Mouse (Mus musculus) forebrain, embryonic 13.5 days (tissue): ENCODE measurements around the gene Isl1. TPM values are rescaled to one million over a fixed set of nuclear protein-coding genes. Genes with fewer than 3 reads are reported as not detected.

Experiments used
- ATAC-seq: fragments of 200-750 bp; cut with Nextera tagmentation; 2 replicates; pipeline ENCODE4 v1.8.0; 2017
- H3K27ac ChIP-seq: fragments of 300-500 bp; sonication (generic); 2 replicates; pipeline ENCODE4 v1.5.1; 2015; ENCODE audit warnings: inconsistent platforms, mild to moderate bottlenecking, moderate library complexity
- H3K27me3 ChIP-seq: fragments of 300-500 bp; sonication (generic); 2 replicates; pipeline ENCODE4 v1.6.1; 2015; ENCODE audit warnings: mild to moderate bottlenecking, inconsistent platforms
- H3K36me3 ChIP-seq: fragments of 300-500 bp; sonication (generic); 2 replicates; pipeline ENCODE4 v1.6.1; 2015; ENCODE audit warnings: mild to moderate bottlenecking, inconsistent platforms; ENCODE audit not compliant: poor library complexity, severe bottlenecking
- H3K4me1 ChIP-seq: fragments of 300-500 bp; sonication (generic); 2 replicates; pipeline ENCODE4 v1.6.1; 2015; ENCODE audit warnings: inconsistent platforms
- H3K4me2 ChIP-seq: fragments of 300-500 bp; sonication (generic); 2 replicates; pipeline ENCODE4 v1.6.1; 2015; ENCODE audit warnings: inconsistent platforms, mild to moderate bottlenecking, moderate library complexity
- H3K4me3 ChIP-seq: fragments of 300-500 bp; sonication (generic); 2 replicates; pipeline ENCODE4 v1.5.1; 2015; ENCODE audit warnings: mild to moderate bottlenecking, inconsistent platforms
- H3K9ac ChIP-seq: fragments of 300-500 bp; sonication (generic); 2 replicates; pipeline ENCODE4 v1.6.1; 2015; ENCODE audit warnings: mild to moderate bottlenecking, inconsistent platforms
- H3K9me3 ChIP-seq: fragments of 300-500 bp; sonication (generic); replicated peaks from 2 replicates; pipeline ENCODE4 v1.6.1; 2016; ENCODE audit warnings: inconsistent platforms
- WGBS: fragments of 180-500 bp; shearing (Covaris S2); methylation state at CpG from one replicate; pipeline ENCODE4 v1.1.7; 2015; 5-methylcytosine and 5-hydroxymethylcytosine counted together
- polyA plus RNA-seq: library from polyadenylated mRNA; unstranded; fragments of >200 nt; fragmentation: Nextera tagmentation; extraction: Ambion mirVana; gene quantifications from 2 replicates; pipeline ENCODE4 v1.2.1, GENCODE M21; 2015

Isl1 gene
- polyA plus RNA-seq: 79.0 and 93.1 TPM in 2 replicates

- H3K27me3 ChIP-seq: peaks cover 90% of the 10 kb centered on the region
- H3K4me3 ChIP-seq: peak within 1 kb of the TSS; percentile 59
- peaks cover 23% of the 10 kb centered on the region for H3K4me1 ChIP-seq
- H3K9me3 ChIP-seq: no peaks in the 10 kb centered on the region
- H3K36me3 ChIP-seq: no peaks in the 10 kb centered on the region
- H3K9ac ChIP-seq: peak within 1 kb of the TSS; percentile 70
- ATAC-seq: peak; percentile 94
- H3K4me2 ChIP-seq: peak within 1 kb of the TSS; percentile 90
- WGBS: under 1% methylated on average over 82 of the region's 82 CpGs
- peak within 1 kb of the TSS; percentile 80 for H3K27ac ChIP-seq
Observed at GRCm38 (mm10) chr13:116309584-116310462, at the start of gene Isl1. Gene Isl1 (minus strand): TSS chr13:116309689.

DNA sequence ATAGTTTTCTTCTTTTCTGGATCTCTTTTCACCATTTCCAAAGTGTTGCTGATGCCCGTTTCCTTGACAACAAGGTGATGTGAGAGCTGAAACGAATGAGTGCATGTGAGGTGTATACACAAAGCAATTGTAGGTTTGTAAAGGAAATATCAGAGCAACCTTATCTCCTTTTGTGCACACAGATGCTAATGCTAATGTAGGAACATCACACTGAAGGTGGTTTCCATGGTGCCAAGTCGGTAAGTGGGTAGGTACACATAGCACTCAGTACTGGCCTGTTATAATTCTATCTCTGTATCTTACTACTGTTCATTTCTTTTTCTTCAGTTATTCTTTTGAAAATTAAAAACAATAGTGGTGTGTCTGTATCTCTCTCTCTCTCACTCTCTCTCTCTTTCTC lies 26.3 kb upstream of the Isl1 start:
- 67% methylated on average over 3 of the region's 3 CpGs for WGBS
- Histone ChIP-seq H3K4me3 (no peak overlapping the region), H3K27ac (no peak overlapping the region), H3K36me3 (no peaks in the 10 kb centered on the region), H3K4me2 (no peak overlapping the region), H3K4me1 (no peaks in the 10 kb centered on the region), H3K27me3 (no peaks in the 10 kb centered on the region), H3K9me3 (no peaks in the 10 kb centered on the region), H3K9ac (no peak overlapping the region)
- no peak for ATAC-seq

- peak overlapping the region; percentile 27 for H3K4me3 ChIP-seq
- H3K27ac ChIP-seq: no peak overlapping the region
- H3K36me3 ChIP-seq: no peaks in the 10 kb centered on the region
- peaks cover 78% of the 10 kb centered on the region for H3K27me3 ChIP-seq
- 0 out of 2 replicates have a peak overlapping the region, but pooled peaks have one; percentile 21 for H3K9ac ChIP-seq
- WGBS: 1% methylated on average over 28 of the region's 28 CpGs
- no peaks in the 10 kb centered on the region for H3K9me3 ChIP-seq
- ATAC-seq: no peak
- peaks cover 17% of the 10 kb centered on the region for H3K4me1 ChIP-seq
- peak overlapping the region; percentile 43 for H3K4me2 ChIP-seq
Observed at GRCm38 (mm10) chr13:116313636-116314530, 4.4 kb upstream of the Isl1 start.

GRCm38 (mm10) chr13:116311871-116312720 lies 2.6 kb upstream of the Isl1 start:
- Histone ChIP-seq H3K9me3 (no peaks in the 10 kb centered on the region), H3K4me3 (peak overlapping the region; percentile 59), H3K27me3 (peaks cover 81% of the 10 kb centered on the region), H3K27ac (0 out of 2 replicates have a peak overlapping the region, but pooled peaks have one; percentile 31), H3K9ac (no peak overlapping the region), H3K36me3 (no peaks in the 10 kb centered on the region), H3K4me2 (peak overlapping the region; percentile 90), H3K4me1 (peaks cover 17% of the 10 kb centered on the region)
- WGBS: 2% methylated on average over 13 of the region's 13 CpGs
- no peak for ATAC-seq

- no peak for ATAC-seq
- no peaks in the 10 kb centered on the region for H3K9me3 ChIP-seq
- WGBS: 6% methylated on average over 4 of the region's 4 CpGs
- peak overlapping the region; percentile 59 for H3K4me3 ChIP-seq
- H3K36me3 ChIP-seq: no peaks in the 10 kb centered on the region
- peaks cover 91% of the 10 kb centered on the region for H3K27me3 ChIP-seq
- peak overlapping the region; percentile 37; the same call in 1 of the 2 replicates for H3K9ac ChIP-seq
- peak overlapping the region; percentile 90 for H3K4me2 ChIP-seq
- H3K4me1 ChIP-seq: peaks cover 17% of the 10 kb centered on the region
- H3K27ac ChIP-seq: peak overlapping the region; percentile 31
Observed at GRCm38 (mm10) chr13:116311011-116311410, 1.5 kb upstream of the Isl1 start.

DNA sequence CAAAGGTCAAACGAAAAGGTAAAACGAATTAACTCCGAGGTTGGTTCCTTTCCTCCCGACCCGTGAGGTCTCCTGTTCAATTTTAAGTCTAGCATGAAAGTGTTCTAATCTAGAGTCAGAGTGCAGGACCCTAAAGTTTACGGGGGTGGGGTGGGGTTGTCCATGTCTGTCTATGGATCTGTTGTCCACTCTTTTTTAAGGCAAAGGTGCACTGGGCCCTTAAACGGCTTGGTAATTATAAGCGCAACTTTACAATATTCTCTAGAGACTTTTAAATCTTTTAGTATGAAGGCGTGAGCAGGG lies 925 bp upstream of the Isl1 start:
- no peak for ATAC-seq
- no peaks in the 10 kb centered on the region for H3K36me3 ChIP-seq
- H3K4me1 ChIP-seq: peaks cover 17% of the 10 kb centered on the region
- peak overlapping the region; percentile 80; the same call in 1 of the 2 replicates for H3K27ac ChIP-seq
- peaks cover 90% of the 10 kb centered on the region for H3K27me3 ChIP-seq
- H3K9ac ChIP-seq: peak overlapping the region; percentile 70
- no peaks in the 10 kb centered on the region for H3K9me3 ChIP-seq
- peak overlapping the region; percentile 59 for H3K4me3 ChIP-seq
- WGBS: under 1% methylated on average over 9 of the region's 9 CpGs
- H3K4me2 ChIP-seq: peak overlapping the region; percentile 90

DNA sequence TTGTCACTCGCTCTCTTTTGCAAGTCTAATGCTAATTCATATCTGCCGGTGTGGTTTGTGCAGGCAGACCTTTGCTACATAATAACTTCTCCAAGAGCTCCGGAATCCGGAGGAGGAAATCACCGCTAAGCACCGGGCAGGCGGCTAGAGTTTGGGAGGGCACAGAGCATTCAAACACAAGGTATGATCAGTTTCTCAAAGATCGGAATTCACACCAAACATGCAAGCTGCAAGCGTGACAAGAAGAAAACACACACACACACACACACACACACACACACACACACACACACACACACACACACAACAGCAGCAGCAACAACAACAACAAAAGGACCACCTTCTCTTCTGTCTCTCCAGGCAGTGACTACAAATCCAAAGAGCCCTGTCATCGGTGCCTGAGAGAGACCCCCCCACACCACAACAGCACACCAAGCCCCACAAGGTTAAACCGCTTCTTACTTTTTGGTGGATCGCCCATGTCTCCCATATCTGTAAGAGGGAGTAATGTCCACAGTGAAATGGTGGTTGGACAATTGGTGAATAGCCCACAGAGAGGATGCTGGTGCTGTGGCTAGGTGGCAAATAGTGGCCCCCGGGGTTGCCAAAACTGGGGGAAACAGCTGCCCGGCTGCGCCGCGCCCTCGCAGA lies 431 bp downstream of the Isl1 start:
- Histone ChIP-seq H3K27ac (peak overlapping the region; percentile 63), H3K4me1 (peaks cover 26% of the 10 kb centered on the region), H3K9me3 (no peaks in the 10 kb centered on the region), H3K36me3 (no peaks in the 10 kb centered on the region), H3K27me3 (peaks cover 90% of the 10 kb centered on the region), H3K9ac (peak overlapping the region; percentile 70), H3K4me3 (peak overlapping the region; percentile 59), H3K4me2 (peak overlapping the region; percentile 90)
- WGBS: under 1% methylated on average over 18 of the region's 18 CpGs
- peak; percentile 28; the same call in 1 of the 2 replicates for ATAC-seq

GRCm38 (mm10) chr13:116308121-116308932 lies 1.2 kb downstream of the Isl1 start:
- H3K4me3 ChIP-seq: peak overlapping the region; percentile 59
- H3K4me1 ChIP-seq: peaks cover 23% of the 10 kb centered on the region
- H3K27me3 ChIP-seq: peaks cover 90% of the 10 kb centered on the region
- peak overlapping the region; percentile 63 for H3K27ac ChIP-seq
- no peaks in the 10 kb centered on the region for H3K36me3 ChIP-seq
- no peak for ATAC-seq
- no peaks in the 10 kb centered on the region for H3K9me3 ChIP-seq
- peak overlapping the region; percentile 90 for H3K4me2 ChIP-seq
- under 1% methylated on average over 20 of the region's 20 CpGs for WGBS
- peak overlapping the region; percentile 70 for H3K9ac ChIP-seq

DNA sequence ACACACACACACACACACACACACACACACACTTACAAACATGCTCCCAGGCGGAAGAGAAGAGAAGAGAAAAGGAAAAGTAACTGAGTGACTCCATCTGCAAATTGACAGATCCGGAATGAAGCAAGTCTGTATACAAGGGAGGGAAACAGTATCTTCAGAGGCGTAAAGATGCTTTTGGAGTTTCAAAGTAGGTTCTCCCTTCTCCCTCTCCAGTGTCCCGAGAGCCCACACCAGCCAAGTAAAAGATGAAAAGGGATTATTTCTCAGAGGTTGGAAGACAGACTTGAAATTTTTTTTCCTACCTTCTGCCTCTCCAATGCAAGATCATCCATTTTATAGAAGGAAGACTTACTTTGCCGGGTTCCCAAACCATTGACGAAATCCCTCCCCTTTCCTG lies 2.9 kb downstream of the Isl1 start:
- H3K27ac ChIP-seq: peak overlapping the region; percentile 11; the same call in 1 of the 2 replicates
- H3K36me3 ChIP-seq: no peaks in the 10 kb centered on the region
- H3K4me2 ChIP-seq: peak overlapping the region; percentile 50
- H3K9me3 ChIP-seq: no peaks in the 10 kb centered on the region
- H3K4me3 ChIP-seq: peak overlapping the region; percentile 28
- H3K27me3 ChIP-seq: peaks cover 92% of the 10 kb centered on the region
- H3K4me1 ChIP-seq: peaks cover 28% of the 10 kb centered on the region
- peak overlapping the region; percentile 60; the same call in 1 of the 2 replicates for H3K9ac ChIP-seq
- WGBS: 2% methylated on average over 6 of the region's 6 CpGs
- ATAC-seq: no peak

DNA sequence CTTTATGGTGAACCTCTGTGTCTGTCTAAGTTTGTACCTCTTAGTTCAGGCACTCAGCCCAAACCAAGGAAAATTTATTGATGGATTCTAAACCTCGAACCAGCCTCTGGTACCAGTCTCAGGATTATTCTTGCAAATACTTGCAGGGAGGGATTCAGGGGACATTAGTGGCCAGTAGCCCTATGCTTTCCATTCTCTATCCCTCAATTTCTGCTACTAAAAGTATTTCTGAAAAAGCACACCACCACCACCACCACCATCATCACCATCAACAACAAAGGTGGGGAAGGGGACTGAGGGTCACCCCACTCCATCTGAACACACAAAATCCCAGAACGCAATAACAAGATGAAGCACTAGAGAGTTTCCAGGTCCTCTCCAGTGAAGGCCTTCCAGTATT lies 3.8 kb downstream of the Isl1 start:
- WGBS: 5% methylated on average over 2 of the region's 2 CpGs
- Histone ChIP-seq H3K36me3 (no peaks in the 10 kb centered on the region), H3K27me3 (peaks cover 92% of the 10 kb centered on the region), H3K27ac (peak overlapping the region; percentile 2; the same call in 1 of the 2 replicates), H3K9ac (peak overlapping the region; percentile 60), H3K4me3 (peak overlapping the region; percentile 28), H3K4me1 (peaks cover 28% of the 10 kb centered on the region), H3K4me2 (peak overlapping the region; percentile 50), H3K9me3 (no peaks in the 10 kb centered on the region)
- no peak for ATAC-seq
